Mouse (Mus musculus): Measurements from ENCODE around the gene Tfap4. TPM values are rescaled to one million over a fixed set of nuclear protein-coding genes. Genes with fewer than 3 reads are reported as not detected.

The Tfap4 gene
- polyA plus RNA-seq, 1 experiment from 2014 or later: 27.2 TPM

- ATAC-seq (replicated peaks; ENCODE audit: insufficient number of reproducible peaks, low FRiP score, low TSS enrichment, low read depth) (peak; percentile 25), DNase-seq (ENCODE audit: low spot score) (peak; percentile 50)
- H3K9ac ChIP-seq (replicated peaks; ENCODE audit: low read length): peak overlapping the region; percentile 36
- peak overlapping the region; percentile 52 for H3K27ac ChIP-seq (replicated peaks; ENCODE audit: low read depth, low read length)
- 15% methylated on average over 7 of the region's 7 CpGs for WGBS
- no peak overlapping the region; the same call in 1 of the 2 replicates for H3K4me3 ChIP-seq (ENCODE audit: low read depth, low read length)
- H3K4me2 ChIP-seq (ENCODE audit: low read depth, low read length): no peak overlapping the region
- H3K36me3 ChIP-seq (replicated peaks; ENCODE audit: control insufficient read depth, insufficient read depth, low read depth, low read length): no peaks in the 10 kb centered on the region
- H3K4me1 ChIP-seq (ENCODE audit: control insufficient read depth, insufficient read depth, low read length): peaks cover 40% of the 10 kb centered on the region
- H3K27me3 ChIP-seq (ENCODE audit: control insufficient read depth, insufficient read depth, low read length): no peaks in the 10 kb centered on the region
- H3K9me3 ChIP-seq (replicated peaks; ENCODE audit: control insufficient read depth, low read length): no peaks in the 10 kb centered on the region
Observed at GRCm38 (mm10) chr16:4602766-4603452, 43.3 kb upstream of the Tfap4 start.

DNA sequence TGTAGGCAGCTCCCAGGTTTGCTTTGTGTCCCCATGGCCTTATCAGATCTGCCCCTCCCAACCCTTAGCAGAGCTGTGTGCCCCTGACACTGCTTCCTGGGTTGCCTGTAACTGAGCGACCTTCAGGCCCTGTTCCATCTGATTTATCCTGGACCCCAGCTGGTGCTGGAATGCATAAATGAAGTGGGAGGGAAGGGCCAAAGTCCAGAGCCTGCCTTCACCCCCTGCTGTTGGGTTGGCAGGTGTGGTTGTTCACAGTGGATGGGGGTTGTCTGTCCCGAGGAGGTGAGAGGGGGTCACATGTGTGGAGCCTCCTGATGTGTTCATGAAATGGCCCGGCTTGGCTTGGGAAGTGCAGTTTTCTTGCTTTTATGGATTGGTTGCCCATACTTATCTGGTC lies 42.5 kb upstream of the Tfap4 start:
- ATAC-seq (replicated peaks; ENCODE audit: insufficient number of reproducible peaks, low FRiP score, low TSS enrichment, low read depth) (no peak), DNase-seq (ENCODE audit: low spot score) (no peak)
- no peak overlapping the region for H3K4me3 ChIP-seq (ENCODE audit: low read depth, low read length)
- H3K4me1 ChIP-seq (ENCODE audit: control insufficient read depth, insufficient read depth, low read length): peaks cover 42% of the 10 kb centered on the region
- H3K9me3 ChIP-seq (replicated peaks; ENCODE audit: control insufficient read depth, low read length): no peaks in the 10 kb centered on the region
- H3K9ac ChIP-seq (replicated peaks; ENCODE audit: low read length): no peak overlapping the region
- WGBS: 29% methylated on average over 3 of the region's 3 CpGs
- no peaks in the 10 kb centered on the region for H3K27me3 ChIP-seq (ENCODE audit: control insufficient read depth, insufficient read depth, low read length)
- no peak overlapping the region for H3K4me2 ChIP-seq (ENCODE audit: low read depth, low read length)
- H3K36me3 ChIP-seq (replicated peaks; ENCODE audit: control insufficient read depth, insufficient read depth, low read depth, low read length): no peaks in the 10 kb centered on the region
- H3K27ac ChIP-seq (replicated peaks; ENCODE audit: low read depth, low read length): peak overlapping the region; percentile 20; the same call in 1 of the 2 replicates

- 75% methylated on average over 9 of the region's 9 CpGs for WGBS
- H3K27me3 ChIP-seq (ENCODE audit: control insufficient read depth, insufficient read depth, low read length): no peaks in the 10 kb centered on the region
- DNase-seq (ENCODE audit: low spot score) (no peak), ATAC-seq (replicated peaks; ENCODE audit: insufficient number of reproducible peaks, low FRiP score, low TSS enrichment, low read depth) (no peak)
- no peaks in the 10 kb centered on the region for H3K9me3 ChIP-seq (replicated peaks; ENCODE audit: control insufficient read depth, low read length)
- no peak overlapping the region for H3K27ac ChIP-seq (replicated peaks; ENCODE audit: low read depth, low read length)
- no peak overlapping the region for H3K4me3 ChIP-seq (ENCODE audit: low read depth, low read length)
- H3K36me3 ChIP-seq (replicated peaks; ENCODE audit: control insufficient read depth, insufficient read depth, low read depth, low read length): no peaks in the 10 kb centered on the region
- H3K9ac ChIP-seq (replicated peaks; ENCODE audit: low read length): no peak overlapping the region
- H3K4me2 ChIP-seq (ENCODE audit: low read depth, low read length): no peak overlapping the region
- H3K4me1 ChIP-seq (ENCODE audit: control insufficient read depth, insufficient read depth, low read length): peaks cover 44% of the 10 kb centered on the region
Observed at GRCm38 (mm10) chr16:4600701-4601310, 41.2 kb upstream of the Tfap4 start.

DNA sequence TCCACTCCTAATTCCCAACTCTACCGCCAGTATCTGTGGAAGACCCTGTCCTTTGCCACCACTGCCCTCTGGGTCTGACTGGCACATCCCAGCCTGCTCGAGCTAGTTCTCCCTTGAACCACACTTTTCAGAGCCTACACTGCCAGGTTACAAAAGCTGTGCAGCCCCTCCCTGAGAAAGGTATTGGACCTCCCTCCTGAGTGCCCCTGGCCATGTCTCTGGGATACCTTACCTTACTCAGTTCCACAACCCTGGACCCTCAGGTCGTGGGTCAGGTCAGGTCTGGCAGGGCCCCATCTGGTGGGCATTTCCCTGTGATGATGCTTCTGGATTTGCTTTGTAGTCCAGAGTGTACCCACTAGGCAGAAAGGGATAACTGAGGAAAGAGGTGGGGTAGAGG lies 40.0 kb upstream of the Tfap4 start:
- peaks cover 35% of the 10 kb centered on the region for H3K4me1 ChIP-seq (ENCODE audit: control insufficient read depth, insufficient read depth, low read length)
- H3K9ac ChIP-seq (replicated peaks; ENCODE audit: low read length): no peak overlapping the region
- H3K36me3 ChIP-seq (replicated peaks; ENCODE audit: control insufficient read depth, insufficient read depth, low read depth, low read length): no peaks in the 10 kb centered on the region
- 73% methylated on average over 3 of the region's 3 CpGs for WGBS
- no peak overlapping the region for H3K4me3 ChIP-seq (ENCODE audit: low read depth, low read length)
- H3K4me2 ChIP-seq (ENCODE audit: low read depth, low read length): no peak overlapping the region
- no peak overlapping the region for H3K27ac ChIP-seq (replicated peaks; ENCODE audit: low read depth, low read length)
- H3K27me3 ChIP-seq (ENCODE audit: control insufficient read depth, insufficient read depth, low read length): no peaks in the 10 kb centered on the region
- DNase-seq (ENCODE audit: low spot score): no peak
- no peak for ATAC-seq (replicated peaks; ENCODE audit: insufficient number of reproducible peaks, low FRiP score, low TSS enrichment, low read depth)
- H3K9me3 ChIP-seq (replicated peaks; ENCODE audit: control insufficient read depth, low read length): no peaks in the 10 kb centered on the region

DNA sequence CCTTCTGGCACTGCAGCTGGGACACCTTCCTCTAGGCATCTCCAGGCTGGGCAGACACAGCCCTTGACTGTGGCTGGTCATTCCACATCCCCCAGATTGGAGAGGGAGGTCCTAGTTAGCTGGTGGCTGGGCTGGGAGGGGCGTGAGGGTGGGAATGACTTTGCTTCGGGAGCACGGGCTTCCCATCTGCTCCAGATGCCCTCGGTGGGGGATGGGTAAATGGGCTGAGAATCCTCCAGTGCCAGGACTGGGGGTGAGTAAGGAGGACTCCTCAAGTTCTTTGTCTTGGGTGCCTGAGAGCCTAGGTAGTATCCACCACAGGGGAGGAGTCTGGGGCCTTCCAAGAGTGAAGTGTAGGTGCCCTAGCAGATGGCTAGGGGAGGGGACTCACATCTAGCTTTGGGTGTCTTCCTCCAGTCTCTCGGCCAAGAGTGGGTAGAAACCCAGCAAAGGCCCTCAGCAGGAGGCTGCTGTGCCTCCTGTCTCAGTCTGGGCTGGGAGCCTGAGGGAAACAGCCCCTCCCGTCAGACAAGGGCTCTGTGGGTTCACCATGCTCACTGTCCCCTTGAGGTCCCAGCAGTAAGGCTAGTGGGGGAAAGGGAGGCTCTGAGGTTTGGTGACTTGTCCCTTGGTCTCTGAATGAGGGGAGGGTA lies 39.4 kb upstream of the Tfap4 start:
- Histone ChIP-seq H3K36me3 (replicated peaks; ENCODE audit: control insufficient read depth, insufficient read depth, low read depth, low read length) (no peaks in the 10 kb centered on the region), H3K9me3 (replicated peaks; ENCODE audit: control insufficient read depth, low read length) (no peaks in the 10 kb centered on the region), H3K27me3 (ENCODE audit: control insufficient read depth, insufficient read depth, low read length) (no peaks in the 10 kb centered on the region), H3K4me3 (ENCODE audit: low read depth, low read length) (no peak overlapping the region), H3K9ac (replicated peaks; ENCODE audit: low read length) (no peak overlapping the region), H3K4me2 (ENCODE audit: low read depth, low read length) (no peak overlapping the region), H3K27ac (replicated peaks; ENCODE audit: low read depth, low read length) (no peak overlapping the region), H3K4me1 (ENCODE audit: control insufficient read depth, insufficient read depth, low read length) (peaks cover 35% of the 10 kb centered on the region)
- ATAC-seq (replicated peaks; ENCODE audit: insufficient number of reproducible peaks, low FRiP score, low TSS enrichment, low read depth) (no peak), DNase-seq (ENCODE audit: low spot score) (no peak)
- 27% methylated on average over 6 of the region's 6 CpGs for WGBS

GRCm38 (mm10) chr16:4598041-4598440 lies 38.4 kb upstream of the Tfap4 start:
- Histone ChIP-seq H3K9ac (replicated peaks; ENCODE audit: low read length) (no peak overlapping the region; the same call in 1 of the 2 replicates), H3K4me2 (ENCODE audit: low read depth, low read length) (peak overlapping the region; percentile 13), H3K4me3 (ENCODE audit: low read depth, low read length) (no peak overlapping the region), H3K9me3 (replicated peaks; ENCODE audit: control insufficient read depth, low read length) (no peaks in the 10 kb centered on the region), H3K4me1 (ENCODE audit: control insufficient read depth, insufficient read depth, low read length) (peaks cover 26% of the 10 kb centered on the region), H3K36me3 (replicated peaks; ENCODE audit: control insufficient read depth, insufficient read depth, low read depth, low read length) (no peaks in the 10 kb centered on the region), H3K27me3 (ENCODE audit: control insufficient read depth, insufficient read depth, low read length) (no peaks in the 10 kb centered on the region), H3K27ac (replicated peaks; ENCODE audit: low read depth, low read length) (no peak overlapping the region)
- no peak for ATAC-seq (replicated peaks; ENCODE audit: insufficient number of reproducible peaks, low FRiP score, low TSS enrichment, low read depth)
- 63% methylated on average over 5 of the region's 5 CpGs for WGBS
- no peak for DNase-seq (ENCODE audit: low spot score)

- no peaks in the 10 kb centered on the region for H3K36me3 ChIP-seq (replicated peaks; ENCODE audit: control insufficient read depth, insufficient read depth, low read depth, low read length)
- H3K4me2 ChIP-seq (ENCODE audit: low read depth, low read length): peak overlapping the region; percentile 67
- peak overlapping the region; percentile 8; the same call in 1 of the 2 replicates for H3K4me3 ChIP-seq (ENCODE audit: low read depth, low read length)
- H3K9ac ChIP-seq (replicated peaks; ENCODE audit: low read length): peak overlapping the region; percentile 39; the same call in 1 of the 2 replicates
- H3K27me3 ChIP-seq (ENCODE audit: control insufficient read depth, insufficient read depth, low read length): no peaks in the 10 kb centered on the region
- WGBS: 58% methylated on average over 7 of the region's 7 CpGs
- ATAC-seq (replicated peaks; ENCODE audit: insufficient number of reproducible peaks, low FRiP score, low TSS enrichment, low read depth): no peak
- H3K9me3 ChIP-seq (replicated peaks; ENCODE audit: control insufficient read depth, low read length): no peaks in the 10 kb centered on the region
- DNase-seq (ENCODE audit: low spot score): no peak
- H3K4me1 ChIP-seq (ENCODE audit: control insufficient read depth, insufficient read depth, low read length): peaks cover 25% of the 10 kb centered on the region
- H3K27ac ChIP-seq (replicated peaks; ENCODE audit: low read depth, low read length): no peak overlapping the region; the same call in 1 of the 2 replicates
Observed at GRCm38 (mm10) chr16:4597296-4597695, 37.6 kb upstream of the Tfap4 start.

GRCm38 (mm10) chr16:4596836-4597235 lies 37.2 kb upstream of the Tfap4 start:
- 49% methylated on average over 2 of the region's 2 CpGs for WGBS
- peak overlapping the region; percentile 67 for H3K4me2 ChIP-seq (ENCODE audit: low read depth, low read length)
- H3K27me3 ChIP-seq (ENCODE audit: control insufficient read depth, insufficient read depth, low read length): no peaks in the 10 kb centered on the region
- peaks cover 21% of the 10 kb centered on the region for H3K4me1 ChIP-seq (ENCODE audit: control insufficient read depth, insufficient read depth, low read length)
- H3K9ac ChIP-seq (replicated peaks; ENCODE audit: low read length): peak overlapping the region; percentile 39; the same call in 1 of the 2 replicates
- no peak for ATAC-seq (replicated peaks; ENCODE audit: insufficient number of reproducible peaks, low FRiP score, low TSS enrichment, low read depth)
- 0 out of 2 replicates have a peak overlapping the region, but pooled peaks have one; percentile 8 for H3K4me3 ChIP-seq (ENCODE audit: low read depth, low read length)
- no peaks in the 10 kb centered on the region for H3K9me3 ChIP-seq (replicated peaks; ENCODE audit: control insufficient read depth, low read length)
- DNase-seq (ENCODE audit: low spot score): no peak
- H3K27ac ChIP-seq (replicated peaks; ENCODE audit: low read depth, low read length): no peak overlapping the region; the same call in 1 of the 2 replicates
- no peaks in the 10 kb centered on the region for H3K36me3 ChIP-seq (replicated peaks; ENCODE audit: control insufficient read depth, insufficient read depth, low read depth, low read length)

Data from embryonic facial prominence, embryonic 11.5 days (tissue).